Mouse (Mus musculus): ENCODE measurements around the gene Nap1l1. TPM values are rescaled to one million over a fixed set of nuclear protein-coding genes. Genes with fewer than 3 reads are reported as not detected.

Nap1l1 gene
- polyA plus RNA-seq, 1 experiment from 2014 or later: 207 TPM

- H3K27me3 ChIP-seq (ENCODE audit: control insufficient read depth, insufficient read depth, low read length): no peaks in the 10 kb centered on the region
- H3K4me3 ChIP-seq (ENCODE audit: low read depth, low read length): no peak overlapping the region
- 73% methylated on average over 17 of the region's 17 CpGs for WGBS (ENCODE audit: insufficient replicate concordance)
- no peaks in the 10 kb centered on the region for H3K9me3 ChIP-seq (replicated peaks; ENCODE audit: control insufficient read depth, low read length)
- H3K9ac ChIP-seq (ENCODE audit: low read depth, low read length): no peak overlapping the region
- H3K4me2 ChIP-seq: peak overlapping the region; percentile 38; the same call in 1 of the 2 replicates
- H3K36me3 ChIP-seq (ENCODE audit: control insufficient read depth, insufficient read depth, low read length): no peaks in the 10 kb centered on the region
- H3K27ac ChIP-seq (ENCODE audit: low read depth, low read length): no peak overlapping the region
- ATAC-seq (replicated peaks; ENCODE audit: insufficient number of reproducible peaks, low FRiP score, low TSS enrichment): no peak; the same call in 1 of the 2 replicates
- peaks cover 32% of the 10 kb centered on the region for H3K4me1 ChIP-seq (ENCODE audit: control insufficient read depth, insufficient read depth, low read length)
Observed at GRCm38 (mm10) chr10:111515071-111516010, 42.3 kb downstream of the Nap1l1 start.

GRCm38 (mm10) chr10:111516172-111516588 is 43.2 kb downstream of the Nap1l1 start:
- Histone ChIP-seq H3K36me3 (ENCODE audit: control insufficient read depth, insufficient read depth, low read length) (no peaks in the 10 kb centered on the region), H3K27ac (ENCODE audit: low read depth, low read length) (peak overlapping the region; percentile 62), H3K9me3 (replicated peaks; ENCODE audit: control insufficient read depth, low read length) (no peaks in the 10 kb centered on the region), H3K4me2 (peak overlapping the region; percentile 38), H3K4me1 (ENCODE audit: control insufficient read depth, insufficient read depth, low read length) (peaks cover 37% of the 10 kb centered on the region), H3K9ac (ENCODE audit: low read depth, low read length) (0 out of 2 replicates have a peak overlapping the region, but pooled peaks have one; percentile 34), H3K27me3 (ENCODE audit: control insufficient read depth, insufficient read depth, low read length) (no peaks in the 10 kb centered on the region), H3K4me3 (ENCODE audit: low read depth, low read length) (no peak overlapping the region)
- WGBS (ENCODE audit: insufficient replicate concordance): 41% methylated on average over 13 of the region's 13 CpGs
- 0 out of 2 replicates have a peak, but pooled peaks have one; percentile 35 for ATAC-seq (replicated peaks; ENCODE audit: insufficient number of reproducible peaks, low FRiP score, low TSS enrichment)

- H3K9me3 ChIP-seq (replicated peaks; ENCODE audit: control insufficient read depth, low read length): no peaks in the 10 kb centered on the region
- H3K9ac ChIP-seq (ENCODE audit: low read depth, low read length): no peak overlapping the region
- H3K4me1 ChIP-seq (ENCODE audit: control insufficient read depth, insufficient read depth, low read length): peaks cover 41% of the 10 kb centered on the region
- no peaks in the 10 kb centered on the region for H3K27me3 ChIP-seq (ENCODE audit: control insufficient read depth, insufficient read depth, low read length)
- H3K4me2 ChIP-seq: no peak overlapping the region
- H3K27ac ChIP-seq (ENCODE audit: low read depth, low read length): peak overlapping the region; percentile 62
- H3K36me3 ChIP-seq (ENCODE audit: control insufficient read depth, insufficient read depth, low read length): no peaks in the 10 kb centered on the region
- WGBS (ENCODE audit: insufficient replicate concordance): 90% methylated on average over 8 of the region's 8 CpGs
- ATAC-seq (replicated peaks; ENCODE audit: insufficient number of reproducible peaks, low FRiP score, low TSS enrichment): no peak
- H3K4me3 ChIP-seq (ENCODE audit: low read depth, low read length): no peak overlapping the region
Observed at GRCm38 (mm10) chr10:111516804-111517436, 43.9 kb downstream of the Nap1l1 start.

- Histone ChIP-seq H3K4me1 (ENCODE audit: control insufficient read depth, insufficient read depth, low read length) (peaks cover 35% of the 10 kb centered on the region), H3K36me3 (ENCODE audit: control insufficient read depth, insufficient read depth, low read length) (no peaks in the 10 kb centered on the region), H3K9ac (ENCODE audit: low read depth, low read length) (no peak overlapping the region), H3K4me2 (no peak overlapping the region), H3K9me3 (replicated peaks; ENCODE audit: control insufficient read depth, low read length) (no peaks in the 10 kb centered on the region), H3K27ac (ENCODE audit: low read depth, low read length) (no peak overlapping the region), H3K4me3 (ENCODE audit: low read depth, low read length) (no peak overlapping the region), H3K27me3 (ENCODE audit: control insufficient read depth, insufficient read depth, low read length) (no peaks in the 10 kb centered on the region)
- 72% methylated on average over 4 of the region's 4 CpGs for WGBS (ENCODE audit: insufficient replicate concordance)
- ATAC-seq (replicated peaks; ENCODE audit: insufficient number of reproducible peaks, low FRiP score, low TSS enrichment): no peak
Observed at GRCm38 (mm10) chr10:111518350-111518749, 45.3 kb downstream of the Nap1l1 start.

- 0 out of 2 replicates have a peak, but pooled peaks have one; percentile 50 for ATAC-seq (replicated peaks; ENCODE audit: insufficient number of reproducible peaks, low FRiP score, low TSS enrichment)
- no peaks in the 10 kb centered on the region for H3K9me3 ChIP-seq (replicated peaks; ENCODE audit: control insufficient read depth, low read length)
- no peaks in the 10 kb centered on the region for H3K36me3 ChIP-seq (ENCODE audit: control insufficient read depth, insufficient read depth, low read length)
- H3K27ac ChIP-seq (ENCODE audit: low read depth, low read length): peak overlapping the region; percentile 78
- peak overlapping the region; percentile 60 for H3K4me2 ChIP-seq
- peak overlapping the region; percentile 40; the same call in 1 of the 2 replicates for H3K9ac ChIP-seq (ENCODE audit: low read depth, low read length)
- 32% methylated on average over 24 of the region's 24 CpGs for WGBS (ENCODE audit: insufficient replicate concordance)
- peaks cover 35% of the 10 kb centered on the region for H3K4me1 ChIP-seq (ENCODE audit: control insufficient read depth, insufficient read depth, low read length)
- peak overlapping the region; percentile 28 for H3K4me3 ChIP-seq (ENCODE audit: low read depth, low read length)
- no peaks in the 10 kb centered on the region for H3K27me3 ChIP-seq (ENCODE audit: control insufficient read depth, insufficient read depth, low read length)
Observed at GRCm38 (mm10) chr10:111519620-111520370, 46.8 kb downstream of the Nap1l1 start.

GRCm38 (mm10) chr10:111520621-111521020 is 47.6 kb downstream of the Nap1l1 start:
- H3K4me3 ChIP-seq (ENCODE audit: low read depth, low read length): no peak overlapping the region
- no peaks in the 10 kb centered on the region for H3K27me3 ChIP-seq (ENCODE audit: control insufficient read depth, insufficient read depth, low read length)
- H3K9ac ChIP-seq (ENCODE audit: low read depth, low read length): no peak overlapping the region
- no peaks in the 10 kb centered on the region for H3K9me3 ChIP-seq (replicated peaks; ENCODE audit: control insufficient read depth, low read length)
- no peak for ATAC-seq (replicated peaks; ENCODE audit: insufficient number of reproducible peaks, low FRiP score, low TSS enrichment)
- H3K4me1 ChIP-seq (ENCODE audit: control insufficient read depth, insufficient read depth, low read length): peaks cover 26% of the 10 kb centered on the region
- no peak overlapping the region for H3K4me2 ChIP-seq
- 59% methylated on average over 3 of the region's 3 CpGs for WGBS (ENCODE audit: insufficient replicate concordance)
- no peaks in the 10 kb centered on the region for H3K36me3 ChIP-seq (ENCODE audit: control insufficient read depth, insufficient read depth, low read length)
- H3K27ac ChIP-seq (ENCODE audit: low read depth, low read length): no peak overlapping the region

GRCm38 (mm10) chr10:111521636-111522035 is 48.6 kb downstream of the Nap1l1 start:
- Histone ChIP-seq H3K36me3 (ENCODE audit: control insufficient read depth, insufficient read depth, low read length) (no peaks in the 10 kb centered on the region), H3K4me1 (ENCODE audit: control insufficient read depth, insufficient read depth, low read length) (peaks cover 16% of the 10 kb centered on the region), H3K9ac (ENCODE audit: low read depth, low read length) (no peak overlapping the region), H3K4me2 (no peak overlapping the region), H3K27me3 (ENCODE audit: control insufficient read depth, insufficient read depth, low read length) (no peaks in the 10 kb centered on the region), H3K9me3 (replicated peaks; ENCODE audit: control insufficient read depth, low read length) (no peaks in the 10 kb centered on the region), H3K4me3 (ENCODE audit: low read depth, low read length) (no peak overlapping the region), H3K27ac (ENCODE audit: low read depth, low read length) (no peak overlapping the region)
- WGBS (ENCODE audit: insufficient replicate concordance): 54% methylated on average over 4 of the region's 4 CpGs
- ATAC-seq (replicated peaks; ENCODE audit: insufficient number of reproducible peaks, low FRiP score, low TSS enrichment): no peak

GRCm38 (mm10) chr10:111522230-111522629 is 49.2 kb downstream of the Nap1l1 start:
- Histone ChIP-seq H3K36me3 (ENCODE audit: control insufficient read depth, insufficient read depth, low read length) (no peaks in the 10 kb centered on the region), H3K4me3 (ENCODE audit: low read depth, low read length) (no peak overlapping the region), H3K9ac (ENCODE audit: low read depth, low read length) (no peak overlapping the region), H3K4me1 (ENCODE audit: control insufficient read depth, insufficient read depth, low read length) (peaks cover 14% of the 10 kb centered on the region; the same call in 1 of the 2 replicates), H3K9me3 (replicated peaks; ENCODE audit: control insufficient read depth, low read length) (no peaks in the 10 kb centered on the region), H3K27ac (ENCODE audit: low read depth, low read length) (no peak overlapping the region), H3K4me2 (no peak overlapping the region), H3K27me3 (ENCODE audit: control insufficient read depth, insufficient read depth, low read length) (no peaks in the 10 kb centered on the region)
- ATAC-seq (replicated peaks; ENCODE audit: insufficient number of reproducible peaks, low FRiP score, low TSS enrichment): no peak
- WGBS (ENCODE audit: insufficient replicate concordance): 81% methylated on average over 4 of the region's 4 CpGs
